Mouse (Mus musculus) Muller cell, postnatal 12 days (primary cell): Measurements from ENCODE around the gene Crat.
A peak's percentile ranks its signal among the peaks of the same experiment; 100 is the strongest.

ENCODE experiments used
- DNase-seq: peaks from one replicate; pipeline ENCODE4 v3.0.0-alpha.2; 2015; ENCODE audit errors: inconsistent ontology term

Crat gene

DNA sequence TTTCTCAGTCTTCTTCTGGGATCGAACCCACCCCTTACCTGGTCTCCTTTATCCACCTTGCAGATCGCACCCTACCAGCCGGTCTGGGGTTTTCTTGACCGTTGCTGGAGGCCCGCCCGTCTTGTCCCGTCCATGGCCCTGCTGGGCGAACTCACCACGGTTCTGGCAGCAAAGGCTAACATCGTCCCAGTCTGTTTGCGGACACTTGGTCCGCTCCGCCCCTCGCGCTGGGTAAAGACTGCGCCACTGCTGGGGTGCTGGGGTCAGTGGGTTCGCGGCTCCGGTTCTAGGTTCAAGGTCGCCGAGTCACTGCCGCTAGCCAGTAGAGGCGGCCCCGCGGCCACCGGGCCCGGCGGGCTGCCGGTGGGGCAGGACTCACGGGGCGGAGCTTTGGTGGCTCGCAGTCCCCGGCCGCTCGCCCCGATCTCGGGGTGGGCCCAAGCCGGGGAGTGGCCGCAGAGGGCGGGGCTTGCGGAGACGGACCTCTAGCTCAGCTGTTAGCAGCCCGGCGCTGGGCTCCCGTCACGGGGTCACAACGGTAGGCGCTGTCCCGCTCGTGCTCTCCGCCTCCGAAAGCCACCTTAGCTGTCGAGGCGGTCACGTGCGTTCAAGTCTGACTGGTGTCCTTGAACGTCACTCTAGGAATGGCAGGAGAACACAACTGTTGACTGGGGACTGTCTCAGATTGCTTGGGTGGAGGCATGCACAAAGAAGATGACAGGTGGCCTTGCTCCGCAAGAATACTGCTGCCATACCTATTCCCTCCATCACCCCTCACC, at the start of gene Crat:
Gene Crat (minus strand): TSS at position 657 of the 779 bp plus-strand sequence.
- DNase-seq, result peak; percentile 96

DNA sequence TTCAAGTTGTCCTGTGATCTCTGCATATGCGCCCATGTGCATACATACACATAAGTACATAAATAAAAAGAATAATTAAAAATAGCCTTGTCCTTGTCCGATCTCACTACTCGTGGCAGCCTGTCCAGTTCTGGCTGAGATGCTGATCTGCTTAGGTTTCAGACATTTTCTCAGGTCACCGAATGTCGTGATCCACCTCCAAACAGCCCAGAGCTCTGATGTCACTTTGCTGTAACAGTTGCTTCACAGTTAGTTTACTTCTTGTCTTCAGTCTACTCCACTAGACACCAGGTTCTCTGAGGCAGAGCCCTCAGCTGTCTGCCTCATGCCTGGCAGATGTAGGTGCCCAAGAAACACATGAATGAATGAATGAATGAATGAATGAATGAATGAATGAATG, 48.8 kb upstream of the Crat start:
- peak; percentile 32 for DNase-seq

DNA sequence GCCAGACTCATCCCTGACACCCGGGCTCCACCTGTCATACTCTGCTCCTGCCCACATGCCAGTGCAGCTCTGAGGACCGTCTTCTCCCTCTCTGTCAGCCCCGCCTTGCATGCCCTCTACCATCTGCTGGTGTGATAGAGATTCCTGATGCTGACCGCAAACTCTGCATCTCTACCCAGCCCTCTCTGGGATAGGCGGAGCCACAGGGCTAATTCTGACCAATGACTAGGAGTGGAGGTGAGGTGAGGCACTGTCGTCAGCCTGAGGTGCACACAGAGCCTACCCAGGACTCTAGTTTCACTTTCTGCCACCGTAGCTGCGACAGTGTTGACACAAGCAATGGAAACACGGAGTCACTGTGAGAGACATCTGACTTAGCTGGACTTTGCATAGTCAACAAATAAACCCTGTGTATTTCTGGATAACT, 48.3 kb upstream of the Crat start:
- DNase-seq, result peak; percentile 94

DNA sequence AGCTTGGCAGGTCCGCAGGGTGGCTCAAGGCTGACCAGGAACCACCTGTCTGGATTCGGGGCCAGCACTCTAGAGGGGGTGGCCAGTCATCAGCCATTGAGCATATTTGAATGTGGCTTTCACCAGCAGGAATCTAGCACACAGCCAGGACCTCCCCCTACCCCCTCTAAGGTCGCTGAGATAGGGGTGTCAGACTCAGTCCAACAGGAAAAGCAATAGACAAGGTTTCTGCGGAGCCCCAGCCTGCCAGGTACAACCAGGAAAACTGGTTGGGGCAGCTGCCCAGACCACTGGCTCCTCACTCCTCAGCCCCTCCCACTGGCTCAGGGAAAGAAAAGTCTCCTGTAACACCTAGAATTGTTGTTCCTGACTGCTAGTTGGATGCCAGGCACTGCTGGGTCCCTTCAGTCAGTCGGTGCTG, 47.7 kb upstream of the Crat start:
- DNase-seq, result peak; percentile 24

DNA sequence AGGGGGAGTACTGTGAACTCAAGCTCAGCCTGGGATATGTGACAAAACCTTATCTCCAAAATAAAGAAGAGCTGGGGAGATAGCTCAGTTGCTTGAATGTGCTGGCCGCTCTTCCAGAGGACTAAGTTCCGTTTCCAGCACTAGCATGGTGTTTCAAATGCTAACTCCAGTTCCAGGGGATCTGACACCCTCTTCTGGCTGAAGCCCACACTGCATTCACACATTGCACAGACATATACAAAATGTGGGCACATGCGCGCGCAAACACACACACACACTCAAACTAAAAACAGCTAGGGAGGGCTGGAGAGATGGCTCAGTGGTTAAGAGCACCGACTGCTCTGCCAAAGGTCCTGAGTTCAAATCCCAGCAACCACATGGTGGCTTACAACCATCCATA, 43.6 kb upstream of the Crat start:
- no peak for DNase-seq

DNA sequence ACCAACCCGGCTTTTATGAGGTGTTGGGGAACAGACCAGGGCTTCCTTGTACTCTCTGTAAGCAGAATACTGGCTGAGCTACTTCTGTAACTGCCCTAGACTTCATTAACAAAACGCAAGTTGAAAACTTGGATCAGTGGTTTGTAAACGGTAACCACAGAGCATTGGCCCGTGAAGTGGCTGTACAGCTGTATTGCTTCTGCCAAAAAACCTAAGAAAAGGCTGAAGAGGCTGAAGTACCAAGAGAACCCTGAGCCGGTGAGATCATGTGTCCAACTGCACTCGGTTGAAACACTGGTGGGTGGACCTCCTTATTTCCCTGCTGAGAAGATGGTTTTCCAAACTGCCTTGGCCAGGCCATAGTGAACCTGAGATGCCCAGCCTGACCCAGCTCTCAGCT, 42.7 kb upstream of the Crat start:
- DNase-seq, result peak; percentile 22

DNA sequence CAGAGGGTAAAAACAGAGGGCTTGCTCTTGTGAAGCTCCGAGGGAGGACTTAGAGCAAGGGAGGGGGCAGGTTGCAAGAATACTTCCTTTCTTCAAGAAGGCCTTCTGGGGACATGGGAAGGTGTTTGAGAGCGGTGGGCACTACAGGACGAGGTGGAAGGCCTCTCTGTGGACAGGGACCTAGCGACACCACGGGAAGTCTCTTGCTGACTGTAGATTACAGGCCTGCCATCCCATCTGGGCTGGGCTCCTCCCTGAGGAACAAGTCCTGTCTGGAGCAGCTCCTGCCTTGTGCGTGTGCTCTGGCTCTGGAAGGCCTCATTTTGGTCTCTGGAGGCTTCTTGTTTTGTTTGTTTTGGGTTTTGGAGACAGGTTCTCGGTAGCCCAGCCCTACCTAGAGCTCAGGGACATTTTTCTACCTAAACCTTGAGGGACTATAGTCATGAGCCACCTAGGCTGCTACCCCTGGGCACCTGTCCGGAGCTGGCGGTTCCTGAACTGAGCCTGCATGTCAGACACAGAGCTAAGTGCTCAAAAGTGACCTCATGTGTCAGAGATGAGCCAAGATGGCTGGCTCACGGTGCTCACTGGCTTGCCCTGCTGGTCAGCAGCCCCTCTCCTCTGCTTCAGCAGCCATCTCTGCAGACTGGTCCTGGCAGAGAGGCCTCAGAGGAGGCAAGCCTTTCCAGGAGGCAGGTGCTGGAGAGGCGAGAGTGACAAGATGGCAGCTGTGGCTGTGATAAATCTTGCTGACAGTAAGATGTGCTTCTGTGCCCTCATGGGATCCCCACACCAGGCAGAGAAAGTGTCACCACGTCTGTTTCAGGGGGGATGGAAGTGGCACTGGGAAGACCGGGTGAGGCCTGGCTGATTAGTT, 40.7 kb upstream of the Crat start:
- DNase-seq, result no peak

DNA sequence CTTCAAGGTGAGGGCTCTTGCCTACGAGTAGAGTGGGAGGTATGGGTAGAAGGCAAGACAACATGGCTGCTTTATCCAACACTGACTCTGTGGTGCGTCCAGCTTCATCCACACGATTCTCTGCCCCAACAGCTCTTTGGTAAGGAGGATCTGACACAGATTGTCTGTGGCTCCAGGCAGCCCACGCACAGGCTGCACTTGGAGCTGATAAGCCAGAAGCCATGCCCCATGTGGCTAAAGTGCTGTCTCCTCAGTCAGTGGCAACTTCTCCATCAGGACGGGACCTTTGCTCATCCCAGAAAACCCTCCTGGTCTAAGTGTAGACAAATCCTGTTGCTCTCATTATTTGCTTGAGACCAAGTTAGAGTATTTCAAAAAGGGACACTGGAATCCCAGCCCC, 39.0 kb upstream of the Crat start:
- no peak for DNase-seq

DNA sequence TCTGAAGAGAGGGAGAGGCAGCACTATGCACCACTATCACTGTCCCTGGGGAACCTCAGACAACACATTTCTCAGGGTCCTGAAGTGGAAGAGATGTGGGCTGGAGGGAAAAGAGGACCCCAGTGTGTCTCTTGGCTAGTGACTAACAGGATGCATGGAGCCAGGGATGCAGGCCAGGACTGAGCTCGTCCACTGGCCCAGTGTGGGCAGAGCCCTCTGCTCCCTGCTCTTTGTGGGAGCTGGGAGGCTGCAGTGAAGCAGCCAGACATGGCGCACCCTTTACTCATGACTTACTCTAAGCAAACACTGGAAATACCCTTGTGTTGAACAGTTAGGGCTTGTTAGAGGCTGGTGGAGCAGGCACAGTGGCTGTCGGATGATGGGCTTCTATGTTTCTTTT, 38.0 kb upstream of the Crat start:
- peak; percentile 41 for DNase-seq

DNA sequence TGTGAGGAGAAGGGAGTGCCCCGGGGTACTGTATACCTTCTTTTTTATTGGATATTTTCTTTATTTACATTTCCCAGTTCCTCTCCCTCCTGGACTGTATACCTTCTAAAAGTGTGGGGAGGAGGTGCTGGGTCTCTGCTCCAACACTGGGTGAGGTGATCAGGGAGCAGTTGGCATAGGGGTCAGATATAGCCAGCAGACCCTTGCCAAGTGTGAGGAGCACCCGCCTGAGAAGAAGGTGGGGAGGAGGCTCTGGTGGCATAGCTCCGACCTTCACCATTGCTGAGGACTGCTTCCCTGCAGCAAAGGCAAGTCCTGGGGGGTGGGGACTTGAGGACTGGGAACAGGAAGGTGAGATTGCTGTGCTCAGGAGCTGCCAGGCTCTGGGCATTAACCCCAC, 35.9 kb upstream of the Crat start:
- DNase-seq, result no peak

DNA sequence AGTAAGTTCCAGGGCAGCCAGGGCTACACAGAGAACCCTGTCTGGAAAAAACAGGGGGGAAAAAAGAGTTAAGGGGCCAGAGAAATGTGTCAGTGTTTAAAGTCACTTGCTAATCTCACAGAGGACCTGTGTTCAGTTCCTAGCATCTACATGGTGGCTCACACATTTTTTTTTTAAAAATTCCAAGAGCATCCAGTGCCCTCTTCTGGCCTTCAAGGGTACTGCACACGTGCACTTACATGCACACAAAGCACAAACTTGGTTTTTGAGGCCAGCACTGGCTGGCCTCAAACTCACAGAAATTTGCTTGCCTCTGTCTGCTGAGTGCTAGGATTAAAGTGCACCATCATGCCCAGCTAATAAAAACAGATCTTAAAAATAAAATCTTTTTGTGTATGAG, 34.9 kb upstream of the Crat start:
- DNase-seq, result no peak

DNA sequence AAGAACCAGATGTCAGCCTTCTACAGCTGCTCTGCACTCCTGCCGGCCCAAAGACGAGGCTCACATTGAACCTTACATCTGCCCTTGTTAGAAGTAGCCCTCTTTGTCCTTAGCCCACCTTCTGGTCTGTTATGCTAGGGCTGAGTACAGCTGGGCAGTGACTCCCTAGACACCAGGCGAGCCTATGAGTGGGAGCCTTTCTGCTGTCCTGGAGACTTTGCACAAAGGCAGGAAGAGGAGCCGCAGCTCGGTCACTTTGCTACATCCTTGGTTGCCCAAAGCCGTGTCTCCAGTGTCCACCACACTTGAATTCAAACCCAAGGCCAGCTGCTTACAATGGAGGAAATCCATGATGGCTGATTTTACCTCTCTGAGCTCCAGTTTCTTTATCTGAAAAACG, 32.8 kb upstream of the Crat start:
- DNase-seq, result no peak

DNA sequence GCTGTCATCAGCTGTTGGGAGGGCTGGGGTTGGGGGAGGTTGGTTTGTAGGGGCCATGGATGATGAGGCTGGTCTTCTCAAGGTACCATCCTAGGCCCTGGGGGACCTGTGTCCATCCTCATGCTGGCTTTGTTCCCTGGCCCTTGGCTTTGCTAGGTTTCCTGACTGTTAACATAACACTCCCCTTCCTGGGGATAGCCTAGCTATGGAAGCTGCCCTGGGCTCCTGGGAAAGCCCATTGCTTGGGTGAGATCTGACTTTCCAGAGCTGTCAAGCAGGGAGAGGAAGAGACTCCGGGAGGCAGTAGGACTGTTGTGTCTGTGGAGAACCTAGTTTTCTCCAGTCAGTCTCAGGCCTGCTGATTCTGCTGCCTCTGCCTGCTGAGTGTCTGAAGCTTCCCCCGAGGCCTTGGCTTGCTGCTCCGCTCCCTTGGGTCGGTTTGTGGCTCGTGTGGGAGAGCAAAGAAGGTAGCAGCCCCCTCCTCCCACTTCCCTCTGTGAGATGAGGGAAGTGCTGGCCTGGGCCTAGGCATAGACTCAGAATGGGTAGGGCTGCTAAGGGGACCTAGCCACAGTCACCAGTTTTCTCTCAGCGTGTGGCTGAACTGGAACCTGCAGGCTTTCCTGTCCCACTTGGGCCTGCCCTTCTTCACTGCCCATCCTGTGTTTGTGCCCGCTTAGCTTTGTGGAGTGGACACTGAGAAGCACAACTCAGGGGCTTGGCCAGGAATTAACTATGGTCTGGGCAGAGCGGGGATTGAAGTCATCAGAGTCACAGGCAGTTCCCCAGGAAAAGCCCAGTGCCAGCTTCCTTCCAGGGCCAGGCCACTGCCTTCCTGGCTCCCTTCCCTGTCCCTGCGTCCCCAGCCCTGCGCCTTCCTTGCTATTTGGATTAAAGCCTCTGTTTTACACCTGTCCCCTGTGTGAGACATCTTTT, 31.5 kb upstream of the Crat start:
- DNase-seq, result no peak

DNA sequence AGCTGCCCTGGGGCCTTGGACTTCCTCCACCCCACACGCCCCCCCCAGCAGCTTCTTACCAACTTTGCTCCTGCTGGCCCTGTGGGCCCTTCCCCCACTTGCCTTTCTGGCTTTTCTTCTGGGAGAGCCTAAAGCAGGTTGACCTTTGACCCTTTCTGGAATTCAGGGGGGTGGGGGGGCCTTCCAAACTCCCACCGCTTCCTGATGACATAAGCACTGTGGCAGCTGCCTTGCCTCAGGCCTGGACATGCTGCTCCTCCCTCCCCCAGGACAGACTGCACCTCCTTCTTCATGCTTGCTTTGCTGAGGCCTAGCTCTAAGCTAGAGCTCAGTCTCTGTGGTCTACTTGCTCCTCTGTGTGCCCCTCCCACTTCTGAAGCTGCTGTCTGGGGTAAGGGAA, 29.7 kb upstream of the Crat start:
- peak; percentile 90 for DNase-seq

DNA sequence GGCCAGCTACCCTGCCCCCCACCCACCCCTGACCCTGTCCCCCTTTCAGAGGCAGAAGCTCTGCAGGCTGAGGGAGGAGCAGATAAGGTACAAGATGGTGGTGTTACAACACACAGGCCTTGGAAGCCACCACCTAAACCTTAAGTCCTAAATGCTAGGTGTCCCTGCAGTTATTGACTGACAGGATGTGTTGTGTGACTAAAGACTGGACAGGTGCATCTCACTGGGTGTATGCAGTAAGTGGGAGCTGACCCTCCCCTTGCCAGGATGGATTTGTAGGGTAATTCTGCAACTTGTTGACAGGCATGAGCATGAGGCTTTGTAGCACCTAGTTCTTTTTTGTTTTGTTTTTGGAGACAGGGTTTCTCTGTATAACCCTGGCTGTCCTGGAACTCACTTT, 28.8 kb upstream of the Crat start:
- DNase-seq, result no peak

DNA sequence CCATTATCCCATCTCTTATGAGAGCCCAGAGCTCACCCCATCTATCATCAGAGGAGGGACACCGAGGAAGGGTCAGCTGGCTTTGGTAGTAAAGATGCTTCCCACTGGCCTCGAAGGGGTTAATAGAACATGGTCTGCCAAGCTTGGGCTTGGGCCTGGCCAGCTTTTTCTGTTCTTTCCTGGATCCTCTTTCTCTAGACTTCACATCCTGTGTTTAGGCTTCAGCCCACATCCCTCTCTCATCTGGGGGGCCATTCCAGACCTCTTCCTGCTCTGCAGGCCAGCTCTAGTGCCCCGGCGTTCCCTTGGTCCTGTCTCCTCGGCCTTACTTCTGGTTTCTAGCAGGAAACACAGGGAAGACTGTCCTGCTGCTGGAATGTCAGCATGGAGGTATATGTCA, 28.4 kb upstream of the Crat start:
- no peak for DNase-seq

DNA sequence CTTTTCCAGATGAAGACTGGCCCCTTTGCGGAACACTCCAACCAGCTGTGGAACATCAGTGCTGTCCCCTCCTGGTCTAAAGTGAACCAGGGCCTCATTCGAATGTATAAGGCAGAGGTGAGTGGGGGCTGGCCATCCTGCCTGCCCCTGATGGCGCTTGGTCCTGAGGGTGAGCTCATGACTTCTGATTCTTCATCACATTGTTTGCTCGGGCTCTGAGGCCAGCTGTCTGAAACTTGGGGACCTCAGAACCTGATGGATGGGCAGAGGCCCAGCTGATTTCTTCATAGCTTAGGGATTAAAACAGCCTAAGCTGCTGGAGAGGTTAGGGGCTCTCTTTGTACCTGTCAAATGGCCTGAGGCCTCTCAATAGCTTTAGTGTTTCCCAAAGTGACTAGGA, 27.7 kb upstream of the Crat start:
- no peak for DNase-seq

DNA sequence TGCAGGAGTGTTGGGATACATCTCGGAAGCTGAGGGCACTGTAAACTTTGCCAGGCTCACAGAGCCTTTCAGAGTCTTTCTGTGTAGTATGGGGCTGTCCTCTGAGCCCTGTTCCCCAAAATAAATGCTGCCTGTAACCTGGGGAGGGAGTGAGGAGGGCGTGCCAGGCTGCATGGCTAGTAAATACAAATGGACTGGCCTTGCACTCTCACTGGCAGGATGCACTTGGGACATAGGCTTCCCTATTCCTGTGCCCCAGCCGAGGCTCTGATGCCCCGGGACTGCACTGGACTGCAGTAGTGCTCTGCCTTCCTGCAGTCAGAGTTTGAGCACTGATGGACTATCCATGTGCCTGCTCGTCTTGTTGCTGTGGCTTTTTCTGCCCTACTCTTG, 26.9 kb upstream of the Crat start:
- no peak for DNase-seq

DNA sequence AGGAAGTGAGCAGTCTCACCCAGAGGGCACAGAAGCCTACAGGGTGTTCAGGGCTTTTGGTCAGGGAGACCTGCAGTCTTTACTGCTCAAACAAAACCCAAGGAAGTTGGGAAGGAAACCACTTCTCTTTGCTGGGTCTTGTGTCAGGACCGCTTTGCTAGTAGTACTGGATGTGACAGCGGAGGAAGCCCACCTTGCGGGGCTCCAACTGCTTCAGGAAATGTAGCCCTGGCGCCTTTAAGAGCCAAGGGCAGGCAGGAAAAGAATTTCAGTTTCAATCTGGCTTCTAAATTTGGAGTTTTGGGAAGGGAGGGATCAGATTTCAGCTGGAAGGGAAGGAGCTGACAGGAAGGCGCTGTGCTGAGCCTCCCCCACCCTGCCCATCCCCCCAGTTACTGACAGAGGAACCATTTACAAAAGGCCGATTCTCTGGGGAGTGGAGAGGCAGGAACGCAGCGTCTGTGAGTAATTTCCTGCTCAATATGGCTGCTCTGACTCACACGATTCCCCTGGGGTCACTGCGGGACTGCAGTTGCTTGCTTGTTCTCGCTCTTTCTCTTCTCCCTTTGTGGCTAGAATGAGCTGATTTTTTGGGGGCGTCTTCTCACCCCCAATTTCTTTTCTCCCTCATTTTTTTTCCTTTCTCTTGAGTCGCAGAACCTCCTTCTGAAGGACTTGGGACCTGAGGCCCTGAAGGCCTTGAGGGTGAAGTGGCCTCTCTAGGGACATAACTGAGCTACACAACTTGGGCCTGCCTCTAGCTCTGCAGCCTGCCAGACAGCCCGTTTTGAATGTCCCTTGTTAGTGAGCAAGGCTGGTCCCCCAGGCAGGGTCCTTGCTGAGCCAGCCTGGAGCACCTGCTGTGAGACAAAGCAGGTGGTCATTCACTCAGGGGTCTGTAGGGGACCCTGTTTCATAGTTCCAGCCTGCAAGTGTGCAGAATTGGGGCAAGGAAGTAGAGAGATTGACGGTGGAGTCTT, 26.2 kb upstream of the Crat start:
- peak; percentile 99 for DNase-seq

DNA sequence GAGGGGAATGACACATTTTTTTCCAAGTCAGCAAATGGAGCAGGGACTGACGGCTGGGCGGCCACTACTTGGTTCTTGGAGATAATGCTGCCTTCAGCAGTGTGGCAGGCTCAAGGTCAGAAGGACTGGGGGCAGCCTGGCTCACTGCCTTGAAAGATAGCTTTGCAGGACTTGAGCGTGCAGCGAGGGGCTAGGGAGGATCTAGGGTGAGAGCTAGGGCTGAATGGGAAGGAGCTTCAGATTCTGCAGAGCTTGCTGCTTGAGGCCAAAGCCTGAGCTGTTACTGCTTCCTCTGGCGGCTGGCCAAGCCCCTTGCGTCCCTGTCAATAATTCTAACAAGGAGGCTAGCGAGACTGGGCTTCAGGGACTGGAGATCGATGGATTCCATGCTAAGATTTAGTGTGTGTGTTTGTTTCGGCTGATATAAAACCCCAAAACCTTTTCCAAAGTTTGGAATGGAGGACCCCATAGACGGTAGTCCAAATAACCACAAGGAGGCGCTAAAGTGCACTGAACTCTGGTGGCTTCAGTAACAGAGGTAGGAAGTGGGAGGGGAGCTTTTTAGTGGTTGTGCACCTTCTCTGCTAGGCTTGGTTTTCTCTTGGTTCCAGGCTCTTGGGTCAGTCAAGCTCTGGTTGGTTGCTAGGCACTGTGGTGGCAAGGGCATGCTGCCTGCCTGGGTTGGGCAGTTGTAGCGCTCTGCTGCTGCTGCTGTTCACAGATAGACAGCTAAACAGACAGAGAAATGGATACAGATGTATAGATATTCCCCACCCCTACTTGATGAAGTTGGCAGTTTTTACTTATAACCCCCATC, 25.3 kb upstream of the Crat start:
- DNase-seq, result peak; percentile 81
